Comparison of ENCODE assay signal across 14 mouse cellular contexts in the genomic region with DNA sequence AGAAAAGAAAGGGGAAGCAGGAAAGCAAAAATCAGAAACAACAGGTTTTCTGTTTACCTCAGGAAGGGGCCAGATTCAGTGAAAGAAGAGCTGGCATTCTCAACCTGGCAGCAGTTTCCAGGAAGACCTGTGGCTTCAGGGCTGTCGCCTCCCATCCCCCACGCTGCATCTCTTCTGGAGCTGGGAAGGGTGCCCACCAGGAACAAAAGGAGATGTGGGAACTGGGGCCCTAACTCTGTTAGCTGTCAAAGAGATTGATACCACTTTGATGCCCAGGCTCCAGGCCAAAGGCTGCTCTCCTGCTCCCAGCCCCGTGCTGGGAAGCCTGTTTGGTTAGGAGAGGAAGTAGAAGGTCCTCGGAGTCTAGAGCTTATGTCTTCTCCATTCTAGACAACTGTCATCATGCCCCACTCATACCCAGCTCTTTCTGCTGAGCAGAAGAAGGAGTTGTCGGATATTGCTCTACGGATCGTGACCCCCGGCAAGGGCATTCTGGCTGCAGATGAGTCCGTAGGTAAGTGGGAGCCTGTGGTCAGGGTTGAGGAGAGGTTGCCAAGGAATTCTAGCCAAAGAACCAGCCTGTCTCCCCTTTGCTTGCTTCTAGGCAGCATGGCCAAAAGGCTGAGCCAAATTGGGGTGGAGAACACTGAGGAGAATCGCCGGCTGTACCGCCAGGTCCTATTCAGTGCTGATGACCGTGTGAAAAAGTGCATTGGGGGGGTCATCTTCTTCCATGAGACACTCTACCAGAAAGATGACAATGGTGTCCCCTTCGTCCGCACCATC. TPM values are rescaled to one million over a fixed set of nuclear protein-coding genes. Genes with fewer than 3 reads are reported as not detected.
DNase-seq lines count a peak whose midpoint lies in the region; ATAC-seq and TF ChIP-seq lines count a peak whose summit lies in the region.
"Had no signal": no experiment of that assay in that cellular context is flagged by ENCODE, and none has a peak within 500 bp of the region (broad histone marks: within the 10 kb centered on the region; RNA-seq: fewer than 3 reads in every experiment).

No protein-coding gene starts in this region.

- no peak for DNase-seq in heart, adult 18-20 months
- peak; percentile 51 for DNase-seq in midbrain, embryonic 14.5 days
- DNase-seq in cerebellum, adult 9-10 months, result peak; percentile 66
- DNase-seq in midbrain, postnatal 0 days (ENCODE audit: low spot score), result peak; percentile 78
- no peak for DNase-seq in adipocyte (ENCODE audit: low spot score)
- DNase-seq in limb, embryonic 10.5 days (ENCODE audit: low spot score), result no peak
- DNase-seq: heart, adult 2 months; kidney, adult 11 months; spleen, adult 18-20 months had no signal

- no peak overlapping the region for H3K4me3 ChIP-seq in heart, embryonic 16.5 days (ENCODE audit: low read length)
- H3K4me3 ChIP-seq in midbrain, embryonic 14.5 days (replicated peaks; ENCODE audit: low read depth, low read length), result no peak overlapping the region
- no peak overlapping the region for H3K4me3 ChIP-seq in midbrain, embryonic 13.5 days (replicated peaks)
- H3K4me3 ChIP-seq in midbrain, postnatal 0 days (ENCODE audit: low read depth, low read length), result peak overlapping the region; percentile 5; the same call in 1 of the 2 replicates
- H3K4me3 ChIP-seq in limb, embryonic 10.5 days, result no peak overlapping the region
- H3K4me3 ChIP-seq: heart, adult 2 months; myocyte had no signal

- no peak overlapping the region for H3K9ac ChIP-seq in heart, embryonic 16.5 days (ENCODE audit: low read length)
- H3K9ac ChIP-seq in midbrain, embryonic 14.5 days (replicated peaks; ENCODE audit: low read length), result no peak overlapping the region
- H3K9ac ChIP-seq in midbrain, embryonic 13.5 days (replicated peaks), result no peak overlapping the region
- no peak overlapping the region for H3K9ac ChIP-seq in midbrain, postnatal 0 days (replicated peaks; ENCODE audit: low read length, poor library complexity, severe bottlenecking)
- H3K9ac ChIP-seq: limb, embryonic 13.5 days had no signal

- H3K4me1 ChIP-seq in heart, embryonic 16.5 days (ENCODE audit: control insufficient read depth, insufficient read depth, low read length), result peaks cover 25% of the 10 kb centered on the region
- H3K4me1 ChIP-seq in midbrain, embryonic 14.5 days (ENCODE audit: control insufficient read depth, insufficient read depth, low read length), result peaks cover 11% of the 10 kb centered on the region
- peaks cover 13% of the 10 kb centered on the region for H3K4me1 ChIP-seq in midbrain, embryonic 13.5 days (replicated peaks)
- H3K4me1 ChIP-seq in midbrain, postnatal 0 days (ENCODE audit: insufficient read depth, low read length), result peaks cover 6% of the 10 kb centered on the region; the same call in 1 of the 2 replicates
- H3K4me1 ChIP-seq in limb, embryonic 10.5 days, result peaks cover 24% of the 10 kb centered on the region

- no peak for TF ChIP-seq CTCF in midbrain, postnatal 0 days (IDR thresholded peaks at IDR 0.05)

- 78% methylated on average over 15 of the region's 15 CpGs for WGBS in heart, embryonic 16.5 days
- 91% methylated on average over 15 of the region's 15 CpGs for WGBS in midbrain, embryonic 14.5 days
- WGBS in midbrain, embryonic 13.5 days, result 91% methylated on average over 15 of the region's 15 CpGs
- WGBS in midbrain, postnatal 0 days, result 79% methylated on average over 15 of the region's 15 CpGs
- WGBS in limb, embryonic 10.5 days, result 81% methylated on average over 15 of the region's 15 CpGs

- H3K9me3 ChIP-seq in heart, embryonic 16.5 days (replicated peaks; ENCODE audit: control insufficient read depth, low read length), result no peaks in the 10 kb centered on the region
- H3K9me3 ChIP-seq in midbrain, embryonic 14.5 days (ENCODE audit: control insufficient read depth, low read length), result no peaks in the 10 kb centered on the region
- H3K9me3 ChIP-seq in midbrain, embryonic 13.5 days, result no peaks in the 10 kb centered on the region
- no peaks in the 10 kb centered on the region for H3K9me3 ChIP-seq in midbrain, postnatal 0 days (ENCODE audit: low read length)
- H3K9me3 ChIP-seq in limb, embryonic 10.5 days (replicated peaks), result no peaks in the 10 kb centered on the region
- H3K9me3 ChIP-seq: limb, embryonic 13.5 days had no signal

- no peaks in the 10 kb centered on the region for H3K27me3 ChIP-seq in heart, embryonic 16.5 days (ENCODE audit: control insufficient read depth, insufficient read depth, low read length)
- H3K27me3 ChIP-seq in midbrain, embryonic 14.5 days (ENCODE audit: control insufficient read depth, insufficient read depth, low read length), result no peaks in the 10 kb centered on the region
- no peaks in the 10 kb centered on the region for H3K27me3 ChIP-seq in midbrain, embryonic 13.5 days
- no peaks in the 10 kb centered on the region for H3K27me3 ChIP-seq in midbrain, postnatal 0 days (ENCODE audit: insufficient read depth, low read length)
- no peaks in the 10 kb centered on the region for H3K27me3 ChIP-seq in limb, embryonic 10.5 days (ENCODE audit: low read depth, poor library complexity, severe bottlenecking)
- H3K27me3 ChIP-seq: limb, embryonic 13.5 days had no signal

- H3K27ac ChIP-seq in heart, embryonic 16.5 days (ENCODE audit: low read length), result no peak overlapping the region
- H3K27ac ChIP-seq in midbrain, embryonic 14.5 days (replicated peaks; ENCODE audit: low read depth, low read length), result no peak overlapping the region
- no peak overlapping the region for H3K27ac ChIP-seq in midbrain, embryonic 13.5 days
- H3K27ac ChIP-seq in midbrain, postnatal 0 days (ENCODE audit: low read depth, low read length), result peak overlapping the region; percentile 76; the same call in 1 of the 2 replicates
- H3K27ac ChIP-seq in limb, embryonic 10.5 days, result no peak overlapping the region
- H3K27ac ChIP-seq: heart, adult 2 months; limb, embryonic 13.5 days had no signal

- H3K36me3 ChIP-seq in heart, embryonic 16.5 days (ENCODE audit: control insufficient read depth, insufficient read depth), result peaks cover 22% of the 10 kb centered on the region
- H3K36me3 ChIP-seq in midbrain, embryonic 14.5 days (ENCODE audit: control insufficient read depth, insufficient read depth, low read length), result peaks cover 14% of the 10 kb centered on the region; the same call in 1 of the 2 replicates
- peaks cover 21% of the 10 kb centered on the region for H3K36me3 ChIP-seq in midbrain, embryonic 13.5 days
- H3K36me3 ChIP-seq in midbrain, postnatal 0 days (ENCODE audit: insufficient read depth, low read length), result 0 out of 2 replicates have a peak, but pooled peaks cover 2% of the 10 kb centered on the region
- peaks cover 68% of the 10 kb centered on the region for H3K36me3 ChIP-seq in limb, embryonic 10.5 days

- peak overlapping the region; percentile 50; the same call in 1 of the 2 replicates for H3K4me2 ChIP-seq in heart, embryonic 16.5 days (ENCODE audit: low read depth, low read length)
- no peak overlapping the region for H3K4me2 ChIP-seq in midbrain, embryonic 14.5 days (ENCODE audit: low read length)
- no peak overlapping the region; the same call in 1 of the 2 replicates for H3K4me2 ChIP-seq in midbrain, embryonic 13.5 days (replicated peaks)
- H3K4me2 ChIP-seq in midbrain, postnatal 0 days (ENCODE audit: low read depth, low read length, poor library complexity, severe bottlenecking), result peak overlapping the region; percentile 36

- no peak for ATAC-seq in heart, embryonic 16.5 days (replicated peaks; ENCODE audit: extremely low read depth, insufficient read depth, low FRiP score)
- ATAC-seq in midbrain, embryonic 14.5 days (ENCODE audit: low FRiP score, low TSS enrichment), result no peak
- no peak for ATAC-seq in midbrain, embryonic 13.5 days
- ATAC-seq in midbrain, postnatal 0 days (ENCODE audit: low FRiP score), result no peak
- ATAC-seq: lung, postnatal 0 days had no signal

RNA-seq across cellular contexts. Expression of gene Aldoc, which starts 1.4 kb away (rescaled TPM):
- polyA plus RNA-seq in heart, embryonic 16.5 days (2015; fragmentation: Nextera tagmentation; extraction: Ambion mirVana), result 29.0 and 30.7 TPM in 2 replicates
- total RNA-seq in heart, adult 18-20 months (2021), result 1 to 10 TPM in 1 of 2 experiments, under 1 TPM in 1; 0.97 to 1.2 TPM
- polyA plus RNA-seq in midbrain, embryonic 14.5 days (2014; fragmentation: Nextera tagmentation; extraction: Ambion mirVana), result 71.2 and 89.5 TPM in 2 replicates
- polyA plus RNA-seq in midbrain, embryonic 13.5 days (2015; fragmentation: Nextera tagmentation; extraction: Ambion mirVana), result 26.3 and 28.3 TPM in 2 replicates
- 265 and 359 TPM in 2 replicates for total RNA-seq in midbrain, postnatal 0 days (2014; rRNA removed)
- 224 and 305 TPM in 2 replicates for polyA plus RNA-seq in midbrain, postnatal 0 days (2015; fragmentation: Nextera tagmentation; extraction: Ambion mirVana)
- polyA plus RNA-seq in limb, embryonic 10.5 days (2016; fragmentation: Nextera tagmentation; extraction: Ambion mirVana), result 2.0 and 4.3 TPM in 2 replicates

RNA-seq across cellular contexts. Expression of gene Pigs, which starts 4.0 kb away (rescaled TPM):
- 52.3 and 56.3 TPM in 2 replicates for polyA plus RNA-seq in heart, embryonic 16.5 days (2015; fragmentation: Nextera tagmentation; extraction: Ambion mirVana)
- total RNA-seq in heart, adult 18-20 months (2021), result 10 to 100 TPM; 24.6 to 26.7 TPM
- 54.7 and 63.6 TPM in 2 replicates for polyA plus RNA-seq in midbrain, embryonic 14.5 days (2014; fragmentation: Nextera tagmentation; extraction: Ambion mirVana)
- polyA plus RNA-seq in midbrain, embryonic 13.5 days (2015; fragmentation: Nextera tagmentation; extraction: Ambion mirVana), result 60.9 and 66.6 TPM in 2 replicates
- total RNA-seq in midbrain, postnatal 0 days (2014; rRNA removed), result 62.4 and 67.2 TPM in 2 replicates
- polyA plus RNA-seq in midbrain, postnatal 0 days (2015; fragmentation: Nextera tagmentation; extraction: Ambion mirVana), result 82.6 and 91.0 TPM in 2 replicates
- 80.3 and 83.6 TPM in 2 replicates for polyA plus RNA-seq in limb, embryonic 10.5 days (2016; fragmentation: Nextera tagmentation; extraction: Ambion mirVana)

RNA-seq across cellular contexts. Expression of gene Unc119, which starts 19.1 kb away (rescaled TPM):
- 34.0 and 37.1 TPM in 2 replicates for polyA plus RNA-seq in heart, embryonic 16.5 days (2015; fragmentation: Nextera tagmentation; extraction: Ambion mirVana)
- total RNA-seq in heart, adult 18-20 months (2021), result 1 to 10 TPM; 5.2 to 5.8 TPM
- polyA plus RNA-seq in midbrain, embryonic 14.5 days (2014; fragmentation: Nextera tagmentation; extraction: Ambion mirVana), result 78.3 and 98.1 TPM in 2 replicates
- 69.1 and 75.4 TPM in 2 replicates for polyA plus RNA-seq in midbrain, embryonic 13.5 days (2015; fragmentation: Nextera tagmentation; extraction: Ambion mirVana)
- total RNA-seq in midbrain, postnatal 0 days (2014; rRNA removed), result 93.5 and 141 TPM in 2 replicates
- 79.6 and 83.4 TPM in 2 replicates for polyA plus RNA-seq in midbrain, postnatal 0 days (2015; fragmentation: Nextera tagmentation; extraction: Ambion mirVana)
- polyA plus RNA-seq in limb, embryonic 10.5 days (2016; fragmentation: Nextera tagmentation; extraction: Ambion mirVana), result 77.9 and 83.0 TPM in 2 replicates

RNA-seq across cellular contexts. Expression of gene Spag5, which starts 22.9 kb away (rescaled TPM):
- 27.7 and 28.5 TPM in 2 replicates for polyA plus RNA-seq in heart, embryonic 16.5 days (2015; fragmentation: Nextera tagmentation; extraction: Ambion mirVana)
- under 1 TPM; 0.28 to 0.35 TPM for total RNA-seq in heart, adult 18-20 months (2021)
- 5.8 and 8.7 TPM in 2 replicates for polyA plus RNA-seq in midbrain, embryonic 14.5 days (2014; fragmentation: Nextera tagmentation; extraction: Ambion mirVana)
- polyA plus RNA-seq in midbrain, embryonic 13.5 days (2015; fragmentation: Nextera tagmentation; extraction: Ambion mirVana), result 17.3 and 20.7 TPM in 2 replicates
- 3.1 and 3.6 TPM in 2 replicates for total RNA-seq in midbrain, postnatal 0 days (2014; rRNA removed)
- polyA plus RNA-seq in midbrain, postnatal 0 days (2015; fragmentation: Nextera tagmentation; extraction: Ambion mirVana), result 2.2 and 2.4 TPM in 2 replicates
- polyA plus RNA-seq in limb, embryonic 10.5 days (2016; fragmentation: Nextera tagmentation; extraction: Ambion mirVana), result 72.8 and 84.8 TPM in 2 replicates

RNA-seq across cellular contexts. Expression of gene BC030499, which starts 33.6 kb away (rescaled TPM):
- 0.32 and 0.51 TPM in 2 replicates for polyA plus RNA-seq in heart, embryonic 16.5 days (2015; fragmentation: Nextera tagmentation; extraction: Ambion mirVana)
- under 1 TPM; 0.37 to 0.49 TPM for total RNA-seq in heart, adult 18-20 months (2021)
- polyA plus RNA-seq in midbrain, embryonic 14.5 days (2014; fragmentation: Nextera tagmentation; extraction: Ambion mirVana), result 0.15 and 0.34 TPM in 2 replicates
- polyA plus RNA-seq in midbrain, embryonic 13.5 days (2015; fragmentation: Nextera tagmentation; extraction: Ambion mirVana), result 0.28 and 0.87 TPM in 2 replicates
- 0.22 and 0.38 TPM in 2 replicates for total RNA-seq in midbrain, postnatal 0 days (2014; rRNA removed)
- 0.12 TPM in 1 of 2 replicates, not detected in the other for polyA plus RNA-seq in midbrain, postnatal 0 days (2015; fragmentation: Nextera tagmentation; extraction: Ambion mirVana)
- 0.31 TPM in 2 replicates for polyA plus RNA-seq in limb, embryonic 10.5 days (2016; fragmentation: Nextera tagmentation; extraction: Ambion mirVana)
- polyA plus RNA-seq: lung, postnatal 0 days had no signal

Comparison
In these comparisons a context has a peak if more than half of its experiments do, and no peak if none do; other contexts are left out.
1. H3K4me2 ChIP-seq: peak in heart, embryonic 16.5 days (single experiment) and midbrain, postnatal 0 days (single experiment); none in midbrain, embryonic 14.5 days (single experiment) and midbrain, embryonic 13.5 days (single experiment).
2. DNase-seq: peak in midbrain, embryonic 14.5 days (single experiment), cerebellum, adult 9-10 months (single experiment) and midbrain, postnatal 0 days (single experiment); none in heart, adult 18-20 months (0 of 2), adipocyte (single experiment) and limb, embryonic 10.5 days (single experiment).